31 mouse cellular contexts compared by ENCODE assay signal in the genomic region with DNA sequence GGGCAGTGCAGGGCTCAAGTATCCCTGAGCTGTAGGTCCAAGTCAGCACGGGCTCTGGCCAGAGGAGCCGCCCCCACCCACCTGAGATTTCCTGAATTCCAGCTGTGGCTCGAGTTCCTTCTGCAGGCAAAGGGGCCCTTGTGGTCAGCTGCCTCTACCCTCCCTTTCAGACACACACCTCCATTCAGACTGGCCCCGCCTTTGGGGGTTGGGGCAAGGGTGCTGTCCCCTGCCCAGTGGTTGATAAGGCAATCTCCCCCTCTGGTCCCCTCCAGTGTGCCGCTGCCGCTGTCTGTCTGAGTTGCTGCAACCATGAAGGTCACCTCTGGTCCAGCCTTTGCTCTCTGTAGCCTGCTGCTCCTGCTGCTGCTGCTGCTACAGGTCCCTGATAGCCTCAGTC. TPM values are rescaled to one million over a fixed set of nuclear protein-coding genes. Genes with fewer than 3 reads are reported as not detected.
DNase-seq lines count a peak whose midpoint lies in the region; ATAC-seq and TF ChIP-seq lines count a peak whose summit lies in the region.
"Had no signal": no experiment of that assay in that cellular context is flagged by ENCODE, and none has a peak within 500 bp of the region (broad histone marks: within the 10 kb centered on the region; RNA-seq: fewer than 3 reads in every experiment).

A gene (plus strand): TSS at position 274 of the 400 bp plus-strand sequence.

- intact Hi-C loops in heart, postnatal 14 days (cut with DNase I), result loop anchor here (1.0 kb wide), 1 partner anchor 46 kb away; no protein-coding TSS in a partner anchor
- intact Hi-C loops in left cerebral cortex, postnatal 14 days (cut with DNase I), result no loop called here

- H3K27me3 ChIP-seq in megakaryocyte, embryonic 14.5 days (replicated peaks), result peaks cover 9% of the 10 kb centered on the region
- H3K27me3 ChIP-seq in embryonic facial prominence, embryonic 13.5 days, result 0 out of 2 replicates have a peak, but pooled peaks cover 3% of the 10 kb centered on the region
- H3K27me3 ChIP-seq in limb, embryonic 13.5 days, result no peaks in the 10 kb centered on the region
- H3K27me3 ChIP-seq in stomach, postnatal 0 days (ENCODE audit: control insufficient read depth, insufficient read depth, low read length), result no peaks in the 10 kb centered on the region
- H3K27me3 ChIP-seq: intestine, embryonic 15.5 days; midbrain, embryonic 15.5 days had no signal

- no peak within 1 kb of the TSS; the same call in 1 of the 2 replicates for H3K9ac ChIP-seq in embryonic facial prominence, embryonic 13.5 days
- peak within 1 kb of the TSS; percentile 40 for H3K9ac ChIP-seq in limb, embryonic 13.5 days
- H3K9ac ChIP-seq in stomach, postnatal 0 days (ENCODE audit: low read length), result no peak within 1 kb of the TSS
- H3K9ac ChIP-seq: forebrain, embryonic 12.5 days; heart, embryonic 15.5 days; intestine, embryonic 15.5 days; liver, postnatal 0 days; midbrain, embryonic 15.5 days had no signal

- peaks cover 7% of the 10 kb centered on the region for H3K36me3 ChIP-seq in megakaryocyte, embryonic 14.5 days (replicated peaks; ENCODE audit: low read length)
- H3K36me3 ChIP-seq in embryonic facial prominence, embryonic 13.5 days, result no peaks in the 10 kb centered on the region
- no peaks in the 10 kb centered on the region for H3K36me3 ChIP-seq in limb, embryonic 13.5 days
- no peaks in the 10 kb centered on the region for H3K36me3 ChIP-seq in stomach, postnatal 0 days (ENCODE audit: control insufficient read depth, insufficient read depth, low read length)
- H3K36me3 ChIP-seq: forebrain, embryonic 12.5 days; heart, embryonic 15.5 days; intestine, embryonic 15.5 days; midbrain, embryonic 15.5 days had no signal

- peak within 1 kb of the TSS; percentile 9; the same call in 1 of the 2 replicates for H3K4me2 ChIP-seq in embryonic facial prominence, embryonic 13.5 days
- H3K4me2 ChIP-seq in limb, embryonic 13.5 days (replicated peaks), result peak within 1 kb of the TSS; percentile 46
- no peak within 1 kb of the TSS for H3K4me2 ChIP-seq in stomach, postnatal 0 days (replicated peaks; ENCODE audit: low read depth)
- H3K4me2 ChIP-seq: forebrain, embryonic 12.5 days; heart, embryonic 15.5 days; intestine, embryonic 15.5 days; liver, embryonic 11.5 days; midbrain, embryonic 15.5 days had no signal

- TF ChIP-seq CTCF in stomach, postnatal 0 days (IDR thresholded peaks at IDR 0.05; ENCODE audit: low read depth), result no peak

- H3K27ac ChIP-seq in embryonic facial prominence, embryonic 13.5 days, result no peak within 1 kb of the TSS
- H3K27ac ChIP-seq in limb, embryonic 13.5 days, result peak within 1 kb of the TSS; percentile 55; the same call in 1 of the 2 replicates
- no peak within 1 kb of the TSS for H3K27ac ChIP-seq in stomach, postnatal 0 days (replicated peaks)
- H3K27ac ChIP-seq: forebrain, embryonic 12.5 days; heart, embryonic 15.5 days; intestine, embryonic 15.5 days; midbrain, embryonic 15.5 days had no signal

- 32% methylated on average over 6 of the region's 6 CpGs for whole genome bisulfite sequencing in embryonic facial prominence, embryonic 13.5 days
- WGBS in limb, embryonic 13.5 days, result 45% methylated on average over 6 of the region's 6 CpGs
- WGBS in stomach, postnatal 0 days, result 42% methylated on average over 6 of the region's 6 CpGs

- peak within 1 kb of the TSS; percentile 55 for H3K4me3 ChIP-seq in megakaryocyte, embryonic 14.5 days (replicated peaks)
- H3K4me3 ChIP-seq in embryonic facial prominence, embryonic 13.5 days, result no peak within 1 kb of the TSS
- H3K4me3 ChIP-seq in limb, embryonic 13.5 days, result peak within 1 kb of the TSS; percentile 23
- H3K4me3 ChIP-seq in stomach, postnatal 0 days (ENCODE audit: low read depth, low read length), result no peak within 1 kb of the TSS
- H3K4me3 ChIP-seq: erythroblast, embryonic 14.5 days; forebrain, embryonic 12.5 days; heart, embryonic 15.5 days; intestine, embryonic 15.5 days; layer of hippocampus, adult 2 months; midbrain, embryonic 15.5 days; myocyte had no signal

- H3K9me3 ChIP-seq in megakaryocyte, embryonic 14.5 days, result no peaks in the 10 kb centered on the region
- no peaks in the 10 kb centered on the region for H3K9me3 ChIP-seq in embryonic facial prominence, embryonic 13.5 days
- H3K9me3 ChIP-seq in limb, embryonic 13.5 days, result no peaks in the 10 kb centered on the region
- no peaks in the 10 kb centered on the region for H3K9me3 ChIP-seq in stomach, postnatal 0 days (ENCODE audit: control insufficient read depth, low read length)
- H3K9me3 ChIP-seq: forebrain, embryonic 12.5 days; heart, embryonic 15.5 days; intestine, embryonic 15.5 days; midbrain, embryonic 15.5 days had no signal

- no peak for TF ChIP-seq EP300 in stomach, postnatal 0 days (optimal IDR thresholded peaks at IDR 0.05)

- no peak for ATAC-seq in megakaryocyte, adult 5-6 weeks (ENCODE audit: poor library complexity, severe bottlenecking)
- ATAC-seq in embryonic facial prominence, embryonic 13.5 days (ENCODE audit: insufficient number of reproducible peaks, insufficient read depth, low FRiP score, low TSS enrichment, low read depth), result no peak
- peak; percentile 55; the same call in 1 of the 2 replicates for ATAC-seq in limb, embryonic 13.5 days (ENCODE audit: low FRiP score, low read depth)
- 0 out of 2 replicates have a peak, but pooled peaks have one; percentile 22 for ATAC-seq in stomach, postnatal 0 days (ENCODE audit: low FRiP score, low TSS enrichment)
- ATAC-seq: hindbrain, embryonic 16.5 days; intestine, embryonic 15.5 days; liver, postnatal 0 days; midbrain, embryonic 15.5 days had no signal

- no peak for DNase-seq in stomach, postnatal 0 days (ENCODE audit: low spot score)
- no peak for DNase-seq in heart, postnatal 14 days
- DNase-seq in left cerebral cortex, postnatal 14 days (ENCODE audit: low spot score in 2 of 2), result no peak
- DNase-seq: adrenal gland, postnatal 10 days; B cell, adult 2 months; cerebellum, adult 2 months; cerebellum, postnatal 36 days; heart, postnatal 4 days; kidney, adult 8-10 months; kidney, postnatal 25 days; layer of hippocampus, postnatal 36 days; liver, postnatal 0 days; lung, postnatal 14 days; right cerebral cortex, postnatal 14 days; thymus, postnatal 14 days had no signal

- H3K4me1 ChIP-seq in megakaryocyte, embryonic 14.5 days, result peaks cover 69% of the 10 kb centered on the region
- H3K4me1 ChIP-seq in embryonic facial prominence, embryonic 13.5 days, result peaks cover 25% of the 10 kb centered on the region
- peaks cover 32% of the 10 kb centered on the region for H3K4me1 ChIP-seq in limb, embryonic 13.5 days
- H3K4me1 ChIP-seq in stomach, postnatal 0 days (replicated peaks; ENCODE audit: control insufficient read depth, insufficient read depth), result no peaks in the 10 kb centered on the region
- H3K4me1 ChIP-seq: intestine, embryonic 15.5 days had no signal

RNA-seq across cellular contexts. Expression of the gene that starts here (rescaled TPM):
- 1.1 and 4.1 TPM in 2 replicates for polyA plus RNA-seq in megakaryocyte, embryonic 14.5 days (2012; ENCODE audit: insufficient read depth, low replicate concordance)
- total RNA-seq in megakaryocyte, adult 5-6 weeks (2015), result not detected in 2 replicates
- total RNA-seq in megakaryocyte, adult 5-6 weeks (2017), result not detected in 2 replicates
- 28.7 and 31.4 TPM in 2 replicates for polyA plus RNA-seq in embryonic facial prominence, embryonic 13.5 days (2015; fragmentation: Nextera tagmentation; extraction: Ambion mirVana)
- polyA plus RNA-seq in limb, embryonic 13.5 days (2015; fragmentation: Nextera tagmentation; extraction: Ambion mirVana), result 109 and 119 TPM in 2 replicates
- polyA plus RNA-seq in stomach, postnatal 0 days (2015; fragmentation: Nextera tagmentation; extraction: Ambion mirVana), result 0.05 TPM in 1 of 2 replicates, not detected in the other
- not detected for total RNA-seq in heart, postnatal 14 days (2021)
- total RNA-seq in left cerebral cortex, postnatal 14 days (2021), result 1 to 10 TPM; 2.0 to 2.4 TPM
- total RNA-seq: adrenal gland, postnatal 10 days; gastrocnemius, adult 18-20 months; heart, postnatal 4 days; megakaryocyte-erythroid progenitor cell, adult 5-6 weeks had no signal
- polyA plus RNA-seq: erythroblast, embryonic 14.5 days; gonadal fat pad, adult 2 months; liver, postnatal 0 days; myocyte had no signal

Comparison
In these comparisons a context has a peak if more than half of its experiments do, and no peak if none do; other contexts are left out.
1. Peak in ATAC-seq in stomach, postnatal 0 days; RNA of the gene not detected or under 1 TPM.
2. H3K4me3 ChIP-seq: peak in megakaryocyte, embryonic 14.5 days (single experiment) and limb, embryonic 13.5 days (single experiment); none in embryonic facial prominence, embryonic 13.5 days (single experiment) and stomach, postnatal 0 days (single experiment).